Mouse (Mus musculus) liver, embryonic 16.5 days (tissue): Measurements from ENCODE around the gene Myl9. TPM values are rescaled to one million over a fixed set of nuclear protein-coding genes. Genes with fewer than 3 reads are reported as not detected.

Experiments
- ATAC-seq: fragments of 200-750 bp; cut with Nextera tagmentation; 2 replicates; pipeline ENCODE4 v1.8.0; 2017; ENCODE audit warnings: low read depth, mild to moderate bottlenecking, moderate number of reproducible peaks, moderate library complexity
- H3K27ac ChIP-seq: fragments of 300-500 bp; sonication (generic); 2 replicates; pipeline ENCODE4 v1.5.1; 2014; ENCODE audit warnings: mild to moderate bottlenecking, low read length
- H3K27me3 ChIP-seq: fragments of 300-500 bp; sonication (generic); 2 replicates; pipeline ENCODE4 v1.6.1; 2014; ENCODE audit warnings: low read depth, low read length, mixed read lengths; ENCODE audit not compliant: control insufficient read depth, insufficient read depth
- H3K36me3 ChIP-seq: fragments of 300-500 bp; sonication (generic); 2 replicates; pipeline ENCODE4 v1.6.1; 2014; ENCODE audit warnings: mild to moderate bottlenecking; ENCODE audit not compliant: control insufficient read depth, insufficient read depth
- H3K4me1 ChIP-seq: fragments of 300-500 bp; sonication (generic); 2 replicates; pipeline ENCODE4 v1.6.1; 2014; ENCODE audit warnings: low read depth, low read length, mixed read lengths; ENCODE audit not compliant: control insufficient read depth
- H3K4me2 ChIP-seq: fragments of 300-500 bp; sonication (generic); 2 replicates; pipeline ENCODE4 v1.6.1; 2014; ENCODE audit warnings: low read depth, low read length, mixed read lengths
- H3K4me3 ChIP-seq: fragments of 300-500 bp; sonication (generic); 2 replicates; pipeline ENCODE4 v1.5.1; 2014; ENCODE audit warnings: low read depth, mild to moderate bottlenecking, low read length
- H3K9ac ChIP-seq: fragments of 300-500 bp; sonication (generic); 2 replicates; pipeline ENCODE4 v1.6.1; 2014; ENCODE audit warnings: low read depth, low read length
- H3K9me3 ChIP-seq: fragments of 300-500 bp; sonication (generic); replicated peaks from 2 replicates; pipeline ENCODE4 v1.6.1; 2016; ENCODE audit warnings: low read length; ENCODE audit not compliant: control insufficient read depth
- WGBS: fragments of 180-500 bp; shearing (Covaris S2); extraction: QIAGEN DNeasy Blood & Tissue Kit; methylation state at CpG from one replicate; pipeline ENCODE4 v1.1.7; 2014; ENCODE audit not compliant: insufficient replicate concordance; 5-methylcytosine and 5-hydroxymethylcytosine counted together
- polyA plus RNA-seq: library from polyadenylated mRNA; unstranded; fragments of >200 nt; fragmentation: Nextera tagmentation; extraction: Ambion mirVana; gene quantifications from 2 replicates; pipeline ENCODE4 v1.2.1, GENCODE M21; 2015

Myl9 gene
- polyA plus RNA-seq, 1 experiment from 2014 or later, result 56.1 TPM

- H3K4me3 ChIP-seq, result no peak overlapping the region
- no peak overlapping the region for H3K4me2 ChIP-seq
- H3K4me1 ChIP-seq, result no peaks in the 10 kb centered on the region
- WGBS, result 60% methylated on average over 5 of the region's 5 CpGs
- H3K27ac ChIP-seq, result no peak overlapping the region
- no peaks in the 10 kb centered on the region for H3K9me3 ChIP-seq
- ATAC-seq, result no peak
- no peaks in the 10 kb centered on the region for H3K36me3 ChIP-seq
- H3K27me3 ChIP-seq, result no peaks in the 10 kb centered on the region
- no peak overlapping the region for H3K9ac ChIP-seq
These were observed 8.1 kb upstream of the Myl9 start for GRCm38 (mm10) chr2:156767108-156767507.

- H3K9ac ChIP-seq, result no peak overlapping the region
- H3K4me2 ChIP-seq, result no peak overlapping the region
- H3K9me3 ChIP-seq, result no peaks in the 10 kb centered on the region
- WGBS, result 61% methylated on average over 12 of the region's 12 CpGs
- H3K27ac ChIP-seq, result no peak overlapping the region
- no peaks in the 10 kb centered on the region for H3K4me1 ChIP-seq
- no peaks in the 10 kb centered on the region for H3K36me3 ChIP-seq
- H3K27me3 ChIP-seq, result no peaks in the 10 kb centered on the region
- no peak for ATAC-seq
- H3K4me3 ChIP-seq, result no peak overlapping the region
These were observed 5.9 kb upstream of the Myl9 start for GRCm38 (mm10) chr2:156769274-156769673.

- H3K27ac ChIP-seq, result no peak overlapping the region
- H3K4me3 ChIP-seq, result no peak overlapping the region
- ATAC-seq, result no peak
These were observed 1.8 kb upstream of the Myl9 start for GRCm38 (mm10) chr2:156773470-156773869.

GRCm38 (mm10) chr2:156774035-156774737, 1.0 kb upstream of the Myl9 start:
- Histone ChIP-seq H3K4me2 (no peak overlapping the region), H3K36me3 (no peaks in the 10 kb centered on the region), H3K9ac (no peak overlapping the region), H3K27me3 (peaks cover 8% of the 10 kb centered on the region), H3K4me1 (peaks cover 17% of the 10 kb centered on the region), H3K9me3 (no peaks in the 10 kb centered on the region), H3K4me3 (no peak overlapping the region), H3K27ac (no peak overlapping the region)
- WGBS, result 73% methylated on average over 13 of the region's 13 CpGs
- ATAC-seq, result no peak

More at GRCm38 (mm10) chr2:156773470-156773869, 1.8 kb upstream of the Myl9 start:
- H3K27me3 ChIP-seq, result peaks cover 8% of the 10 kb centered on the region
- no peak overlapping the region for H3K9ac ChIP-seq
- no peak overlapping the region for H3K4me2 ChIP-seq
- H3K9me3 ChIP-seq, result no peaks in the 10 kb centered on the region
- peaks cover 17% of the 10 kb centered on the region for H3K4me1 ChIP-seq
- H3K36me3 ChIP-seq, result no peaks in the 10 kb centered on the region

GRCm38 (mm10) chr2:156775455-156776435, 525 bp downstream of the Myl9 start:
- H3K27ac ChIP-seq, result no peak overlapping the region
- ATAC-seq, result no peak

GRCm38 (mm10) chr2:156776907-156777306, 1.7 kb downstream of the Myl9 start:
- no peak overlapping the region for H3K27ac ChIP-seq
- H3K27me3 ChIP-seq, result peaks cover 8% of the 10 kb centered on the region
- H3K36me3 ChIP-seq, result no peaks in the 10 kb centered on the region
- peaks cover 37% of the 10 kb centered on the region for H3K4me1 ChIP-seq
- WGBS, result 70% methylated on average over 2 of the region's 2 CpGs
- no peak overlapping the region for H3K9ac ChIP-seq
- H3K4me2 ChIP-seq, result no peak overlapping the region
- no peak overlapping the region for H3K4me3 ChIP-seq
- no peak for ATAC-seq
- no peaks in the 10 kb centered on the region for H3K9me3 ChIP-seq

More at GRCm38 (mm10) chr2:156775455-156776435, 525 bp downstream of the Myl9 start:
- peaks cover 25% of the 10 kb centered on the region for H3K4me1 ChIP-seq
- H3K27me3 ChIP-seq, result peaks cover 8% of the 10 kb centered on the region
- H3K9ac ChIP-seq, result no peak overlapping the region
- peak overlapping the region; percentile 28 for H3K4me3 ChIP-seq
- H3K4me2 ChIP-seq, result peak overlapping the region; percentile 50
- no peaks in the 10 kb centered on the region for H3K36me3 ChIP-seq
- H3K9me3 ChIP-seq, result no peaks in the 10 kb centered on the region
- 35% methylated on average over 17 of the region's 17 CpGs for WGBS

- Histone ChIP-seq H3K27me3 (peaks cover 8% of the 10 kb centered on the region), H3K9ac (no peak overlapping the region), H3K4me2 (no peak overlapping the region; the same call in 1 of the 2 replicates), H3K4me3 (no peak overlapping the region), H3K27ac (no peak overlapping the region), H3K4me1 (peaks cover 42% of the 10 kb centered on the region), H3K9me3 (no peaks in the 10 kb centered on the region), H3K36me3 (no peaks in the 10 kb centered on the region)
- 30% methylated on average over 7 of the region's 7 CpGs for WGBS
- no peak for ATAC-seq
These were observed 2.2 kb downstream of the Myl9 start for GRCm38 (mm10) chr2:156777326-156778004.

- 48% methylated on average over 8 of the region's 8 CpGs for WGBS
- H3K4me2 ChIP-seq, result no peak overlapping the region
- no peaks in the 10 kb centered on the region for H3K9me3 ChIP-seq
- H3K27ac ChIP-seq, result no peak overlapping the region
- H3K4me1 ChIP-seq, result peaks cover 53% of the 10 kb centered on the region
- H3K36me3 ChIP-seq, result no peaks in the 10 kb centered on the region
- H3K9ac ChIP-seq, result no peak overlapping the region
- H3K27me3 ChIP-seq, result peaks cover 8% of the 10 kb centered on the region
- ATAC-seq, result no peak
- no peak overlapping the region for H3K4me3 ChIP-seq
These were observed 3.4 kb downstream of the Myl9 start for GRCm38 (mm10) chr2:156778571-156778970.
